Mouse (Mus musculus) adrenal gland, adult 2 months (tissue): Measurements from ENCODE around the gene 5730455P16Rik. TPM values are rescaled to one million over a fixed set of nuclear protein-coding genes. Genes with fewer than 3 reads are reported as not detected.
A peak's percentile ranks its signal among the peaks of the same experiment; 100 is the strongest.
"Not testable (repeated sequence)": the region's sequence is repeated elsewhere in the genome, so short reads cannot be mapped to it uniquely, and the experiment has no call there.

Experiments used
- DNase-seq: peaks from one replicate; pipeline ENCODE4 v3.0.0; 2021
- polyA plus RNA-seq: library from polyadenylated mRNA; depleted of rRNA; stranded (reverse); fragments of >200 nt; gene quantifications from 2 replicates; pipeline ENCODE4 v1.2.3, GENCODE M21; 2012
- total RNA-seq, 2 experiments: library from RNA; stranded (reverse); gene quantifications; 2 replicates each; pipeline ENCODE4 v1.2.3; 2021

5730455P16Rik gene
- total and polyA plus RNA-seq, 3 experiments = 2.7 to 20.7 (median 14.4) TPM

GRCm38 (mm10) chr11:80379184-80379583 lies 1.4 kb upstream of the 5730455P16Rik start:
- DNase-seq = not testable (repeated sequence)

- DNase-seq = not testable (repeated sequence)
Measured at GRCm38 (mm10) chr11:80378452-80379068, 726 bp upstream of the 5730455P16Rik start.

- no peak for DNase-seq
Measured at GRCm38 (mm10) chr11:80376651-80377050, 1.2 kb downstream of the 5730455P16Rik start.

- DNase-seq = no peak
Measured at GRCm38 (mm10) chr11:80368949-80369348, 8.9 kb downstream of the 5730455P16Rik start.

GRCm38 (mm10) chr11:80354832-80355231 lies 23.0 kb downstream of the 5730455P16Rik start:
- no peak for DNase-seq

GRCm38 (mm10) chr11:80351832-80352430 lies 25.9 kb downstream of the 5730455P16Rik start:
- DNase-seq = peak; percentile 85

- DNase-seq = no peak
Measured at GRCm38 (mm10) chr11:80342482-80342881, 35.4 kb downstream of the 5730455P16Rik start.

- peak; percentile 76 for DNase-seq
Measured at GRCm38 (mm10) chr11:80336351-80336730, 41.5 kb downstream of the 5730455P16Rik start.

GRCm38 (mm10) chr11:80335609-80336350 lies 42.1 kb downstream of the 5730455P16Rik start:
- peak; percentile 79 for DNase-seq

GRCm38 (mm10) chr11:80332709-80333400 lies 45.0 kb downstream of the 5730455P16Rik start:
- no peak for DNase-seq

GRCm38 (mm10) chr11:80324636-80325035 lies 53.2 kb downstream of the 5730455P16Rik start:
- DNase-seq = no peak

GRCm38 (mm10) chr11:80323255-80323654 lies 54.6 kb downstream of the 5730455P16Rik start:
- no peak for DNase-seq

- no peak for DNase-seq
Measured at GRCm38 (mm10) chr11:80315743-80316639, 61.8 kb downstream of the 5730455P16Rik start.

- no peak for DNase-seq
Measured at GRCm38 (mm10) chr11:80313944-80314343, 63.9 kb downstream of the 5730455P16Rik start.

GRCm38 (mm10) chr11:80313462-80313861 lies 64.4 kb downstream of the 5730455P16Rik start:
- no peak for DNase-seq

- no peak for DNase-seq
Measured at GRCm38 (mm10) chr11:80312565-80312964, 65.3 kb downstream of the 5730455P16Rik start.

- DNase-seq = no peak
Measured at GRCm38 (mm10) chr11:80312049-80312448, 65.8 kb downstream of the 5730455P16Rik start.

- DNase-seq = no peak
Measured at GRCm38 (mm10) chr11:80311271-80311670, 66.6 kb downstream of the 5730455P16Rik start.
